Mouse (Mus musculus) MEL (cell line): ENCODE measurements around the gene Acox3. TPM values are rescaled to one million over a fixed set of nuclear protein-coding genes. Genes with fewer than 3 reads are reported as not detected.

ENCODE experiments used
- DNase-seq: peaks from one replicate; pipeline ENCODE4 v3.0.0; 2011; ENCODE audit warnings: low read depth, low spot score
- H3K27ac ChIP-seq: 2 replicates; pipeline ENCODE4 v1.5.1; 2012; ENCODE audit warnings: low read depth, mild to moderate bottlenecking, control low read depth, low read length, moderate library complexity; ENCODE audit not compliant: control insufficient read depth
- H3K27me3 ChIP-seq, 2 experiments: fragments of 150-350 bp in 1 of 2; sonication (generic) in 1 of 2; 2 replicates each; pipeline ENCODE4 v1.6.1; 2012; ENCODE audit warnings: low read length in 2 of 2, mild to moderate bottlenecking in 2 of 2, improper control_type of control experiment in 1 of 2, moderate library complexity in 1 of 2; ENCODE audit not compliant: insufficient read depth in 2 of 2, control insufficient read depth in 1 of 2
- H3K36me3 ChIP-seq, 2 experiments: 2 replicates each; pipeline ENCODE4 v1.6.1; 2012 to 2014; ENCODE audit warnings: low read length in 2 of 2, improper control_type of control experiment in 1 of 2, inconsistent platforms in 1 of 2, mild to moderate bottlenecking in 1 of 2; ENCODE audit not compliant: insufficient read depth in 2 of 2, control insufficient read depth in 1 of 2
- H3K4me1 ChIP-seq, 2 experiments: fragments of 150-350 bp in 1 of 2; sonication (generic) in 1 of 2; 2 replicates each; pipeline ENCODE4 v1.6.1; 2012; ENCODE audit warnings: low read length in 2 of 2, improper control_type of control experiment in 1 of 2, mild to moderate bottlenecking in 1 of 2; ENCODE audit not compliant: insufficient read depth in 2 of 2, control insufficient read depth in 1 of 2
- H3K4me3 ChIP-seq, 2 experiments: fragments of 150-350 bp in 1 of 2; sonication (generic) in 1 of 2; 2 replicates each; pipeline ENCODE4 v1.5.1; 2012; ENCODE audit warnings: low read depth in 2 of 2, low read length in 2 of 2, mild to moderate bottlenecking in 2 of 2, moderate library complexity in 2 of 2, control low read depth in 1 of 2, improper control_type of control experiment in 1 of 2; ENCODE audit not compliant: control insufficient read depth in 1 of 2, insufficient read depth in 1 of 2
- H3K79me2 ChIP-seq: 2 replicates; pipeline ENCODE4 v1.6.1; 2012; ENCODE audit warnings: mild to moderate bottlenecking, low read length, moderate library complexity; ENCODE audit not compliant: control insufficient read depth, poor library complexity, insufficient read depth
- H3K9ac ChIP-seq: 2 replicates; pipeline ENCODE4 v1.6.1; 2012; ENCODE audit warnings: low read depth, mild to moderate bottlenecking, control low read depth, low read length, moderate library complexity; ENCODE audit not compliant: control insufficient read depth, poor library complexity, severe bottlenecking
- H3K9me3 ChIP-seq: fragments of 150-350 bp; sonication (generic); replicated peaks from 2 replicates; pipeline ENCODE4 v1.6.1; 2012; ENCODE audit warnings: mild to moderate bottlenecking, low read length, improper control_type of control experiment, moderate library complexity; ENCODE audit not compliant: insufficient read depth
- BHLHE40 ChIP-seq: IDR thresholded peaks from 2 replicates; pipeline ENCODE4 v1.6.1; 2012; ENCODE audit warnings: low read depth, mild to moderate bottlenecking, inconsistent platforms, low read length, improper control_type of control experiment, borderline replicate concordance
- CHD1 ChIP-seq: IDR thresholded peaks from 2 replicates; pipeline ENCODE4 v1.6.1; 2012; ENCODE audit warnings: low read depth, mild to moderate bottlenecking, inconsistent platforms, low read length, improper control_type of control experiment
- CTCF ChIP-seq, 3 experiments: IDR thresholded peaks in 2 of 3; conservative IDR thresholded peaks in 1 of 3; 2 replicates each; pipeline ENCODE4 v1.5.1; 2011 to 2012; ENCODE audit warnings: low read length in 3 of 3, low read depth in 2 of 3, mild to moderate bottlenecking in 2 of 3, improper control_type of control experiment in 1 of 3, inconsistent platforms in 1 of 3, mixed read lengths in 1 of 3, moderate library complexity in 1 of 3; ENCODE audit not compliant: control insufficient read depth in 1 of 3, insufficient read depth in 1 of 3, poor library complexity in 1 of 3, severe bottlenecking in 1 of 3
- E2F4 ChIP-seq: IDR thresholded peaks from 2 replicates; pipeline ENCODE4 v1.6.1; 2011; ENCODE audit warnings: low read depth, low read length, improper control_type of control experiment, borderline replicate concordance
- EP300 ChIP-seq, 2 experiments: IDR thresholded peaks; 2 replicates each; pipeline ENCODE4 v1.6.1; 2011; ENCODE audit warnings: improper control_type of control experiment in 2 of 2, low read length in 2 of 2, low read depth in 1 of 2, mild to moderate bottlenecking in 1 of 2
- ETS1 ChIP-seq: IDR thresholded peaks from 2 replicates; pipeline ENCODE4 v1.6.1; 2012; ENCODE audit warnings: low read depth, mild to moderate bottlenecking, inconsistent platforms, low read length, improper control_type of control experiment, moderate library complexity
- GABPA ChIP-seq: IDR thresholded peaks from 2 replicates; pipeline ENCODE4 v1.6.1; 2012; ENCODE audit warnings: low read depth, mild to moderate bottlenecking, inconsistent platforms, low read length, improper control_type of control experiment, moderate library complexity
- GATA1 ChIP-seq: IDR thresholded peaks from 2 replicates; pipeline ENCODE4 v1.6.1; 2011; ENCODE audit warnings: low read depth, low read length, improper control_type of control experiment
- HCFC1 ChIP-seq: IDR thresholded peaks from 2 replicates; pipeline ENCODE4 v1.6.1; 2012; ENCODE audit warnings: low read depth, mild to moderate bottlenecking, inconsistent platforms, low read length, improper control_type of control experiment, moderate library complexity
- JUND ChIP-seq: IDR thresholded peaks from 2 replicates; pipeline ENCODE4 v1.6.1; 2011; ENCODE audit warnings: low read depth, mild to moderate bottlenecking, improper control_type of control experiment, low read length
- KAT2A ChIP-seq: conservative IDR thresholded peaks from 2 replicates; pipeline ENCODE4 v1.6.1; 2012; ENCODE audit warnings: low read depth, low read length, improper control_type of control experiment, inconsistent platforms
- MAFK ChIP-seq: IDR thresholded peaks from 2 replicates; pipeline ENCODE4 v1.6.1; 2011; ENCODE audit warnings: low read depth, mild to moderate bottlenecking, low read length, improper control_type of control experiment, borderline replicate concordance
- MAX ChIP-seq: IDR thresholded peaks from 2 replicates; pipeline ENCODE4 v1.6.1; 2011; ENCODE audit warnings: low read length, improper control_type of control experiment
- MEF2A ChIP-seq: IDR thresholded peaks from 2 replicates; pipeline ENCODE4 v1.6.1; 2014; ENCODE audit warnings: low read depth, mild to moderate bottlenecking, inconsistent platforms, low read length, improper control_type of control experiment; ENCODE audit not compliant: poor library complexity, insufficient replicate concordance, severe bottlenecking; ENCODE audit errors: extremely low read depth
- MXI1 ChIP-seq: IDR thresholded peaks from 2 replicates; pipeline ENCODE4 v1.6.1; 2011; ENCODE audit warnings: mild to moderate bottlenecking, low read depth, low read length, improper control_type of control experiment
- MYB ChIP-seq: IDR thresholded peaks from 2 replicates; pipeline ENCODE4 v1.6.1; 2011; ENCODE audit warnings: mild to moderate bottlenecking, low read depth, low read length, improper control_type of control experiment
- MYC ChIP-seq: IDR thresholded peaks from 2 replicates; pipeline ENCODE4 v1.6.1; 2011; ENCODE audit warnings: low read depth, mild to moderate bottlenecking, low read length, improper control_type of control experiment, moderate library complexity
- NELFE ChIP-seq: IDR thresholded peaks from 2 replicates; pipeline ENCODE4 v1.6.1; 2011; ENCODE audit warnings: low read depth, low read length, improper control_type of control experiment
- NRF1 ChIP-seq: IDR thresholded peaks from 2 replicates; pipeline ENCODE4 v1.6.1; 2014; ENCODE audit warnings: low read depth, mild to moderate bottlenecking, inconsistent platforms, low read length, improper control_type of control experiment, moderate library complexity; ENCODE audit not compliant: poor library complexity, insufficient read depth, severe bottlenecking
- POLR2A ChIP-seq, 2 experiments: IDR thresholded peaks; 2 replicates each; pipeline ENCODE4 v1.6.1; 2011 to 2012; ENCODE audit warnings: low read length in 2 of 2, mild to moderate bottlenecking in 2 of 2, control low read depth in 1 of 2, improper control_type of control experiment in 1 of 2, low read depth in 1 of 2, moderate library complexity in 1 of 2; ENCODE audit not compliant: control insufficient read depth in 1 of 2, insufficient read depth in 1 of 2, poor library complexity in 1 of 2
- POLR2AphosphoS2 ChIP-seq: IDR thresholded peaks from 2 replicates; pipeline ENCODE4 v1.6.1; 2011; ENCODE audit warnings: low read length, improper control_type of control experiment
- POLR2AphosphoS5 ChIP-seq: IDR thresholded peaks from 2 replicates; pipeline ENCODE4 v1.6.1; 2012; ENCODE audit warnings: low read depth, borderline replicate concordance, mild to moderate bottlenecking, inconsistent platforms, low read length, moderate library complexity, mixed read lengths
- RAD21 ChIP-seq: IDR thresholded peaks from 2 replicates; pipeline ENCODE4 v1.6.1; 2011; ENCODE audit warnings: mild to moderate bottlenecking, low read depth, low read length, improper control_type of control experiment
- RCOR1 ChIP-seq: IDR thresholded peaks from 2 replicates; pipeline ENCODE4 v1.6.1; 2012; ENCODE audit warnings: low read depth, mild to moderate bottlenecking, inconsistent platforms, low read length, improper control_type of control experiment
- SIN3A ChIP-seq: IDR thresholded peaks from 2 replicates; pipeline ENCODE4 v1.6.1; 2012; ENCODE audit warnings: low read length, improper control_type of control experiment, inconsistent platforms
- TAL1 ChIP-seq: IDR thresholded peaks from 2 replicates; pipeline ENCODE4 v1.6.1; 2012; ENCODE audit warnings: mild to moderate bottlenecking, inconsistent platforms, low read length, moderate library complexity, mixed read lengths
- TCF12 ChIP-seq: IDR thresholded peaks from 2 replicates; pipeline ENCODE4 v1.6.1; 2014; ENCODE audit warnings: low read depth, mild to moderate bottlenecking, inconsistent platforms, low read length, improper control_type of control experiment, moderate library complexity
- UBTF ChIP-seq: IDR thresholded peaks from 2 replicates; pipeline ENCODE4 v1.6.1; 2012; ENCODE audit warnings: low read depth, mild to moderate bottlenecking, inconsistent platforms, low read length, improper control_type of control experiment, moderate library complexity, borderline replicate concordance; ENCODE audit not compliant: insufficient read depth
- USF1 ChIP-seq: IDR thresholded peaks from 2 replicates; pipeline ENCODE4 v1.6.1; 2014; ENCODE audit warnings: low read depth, mild to moderate bottlenecking, inconsistent platforms, low read length, improper control_type of control experiment, moderate library complexity
- USF2 ChIP-seq, 2 experiments: IDR thresholded peaks; 2 replicates each; pipeline ENCODE4 v1.6.1; 2011 to 2012; ENCODE audit warnings: improper control_type of control experiment in 2 of 2, low read length in 2 of 2, borderline replicate concordance in 1 of 2, inconsistent platforms in 1 of 2, low read depth in 1 of 2, mild to moderate bottlenecking in 1 of 2; ENCODE audit not compliant: insufficient read depth in 1 of 2
- ZC3H11A ChIP-seq: IDR thresholded peaks from 2 replicates; pipeline ENCODE4 v1.6.1; 2012; ENCODE audit warnings: low read depth, mild to moderate bottlenecking, inconsistent platforms, low read length, improper control_type of control experiment
- ZKSCAN1 ChIP-seq: IDR thresholded peaks from 2 replicates; pipeline ENCODE4 v1.6.1; 2012; ENCODE audit warnings: low read depth, mild to moderate bottlenecking, inconsistent platforms, low read length, improper control_type of control experiment, moderate library complexity
- ZMIZ1 ChIP-seq: IDR thresholded peaks from 2 replicates; pipeline ENCODE4 v1.6.1; 2012; ENCODE audit warnings: low read depth, mild to moderate bottlenecking, inconsistent platforms, low read length, improper control_type of control experiment, moderate library complexity
- ZNF384 ChIP-seq: IDR thresholded peaks from 2 replicates; pipeline ENCODE4 v1.6.1; 2012; ENCODE audit warnings: low read depth, mild to moderate bottlenecking, inconsistent platforms, low read length, improper control_type of control experiment
- polyA plus RNA-seq, 2 experiments: library from polyadenylated mRNA; stranded (reverse) in 1 of 2; unstranded in 1 of 2; fragments of >175 nt in 1 of 2; fragments of >200 nt in 1 of 2; gene quantifications; 2 replicates each; pipeline versions ENCODE4 v1.2.1 to v1.2.4; 2012; ENCODE audit warnings: low replicate concordance in 2 of 2, low read depth in 1 of 2; ENCODE audit not compliant: insufficient read length in 2 of 2, insufficient read depth in 1 of 2, missing spikeins in 1 of 2
- total RNA-seq: library from RNA; depleted of rRNA; stranded (reverse); fragments of 300-350 nt; gene quantifications from 2 replicates; pipeline ENCODE4 v1.2.3, GENCODE M21; 2012; rRNA removed

Acox3 gene
- total RNA-seq: 3.9 and 6.5 TPM in 2 replicates
- polyA plus RNA-seq: 10 to 100 TPM in 1 of 2 experiments, not detected in 1; 11.4 TPM

DNA sequence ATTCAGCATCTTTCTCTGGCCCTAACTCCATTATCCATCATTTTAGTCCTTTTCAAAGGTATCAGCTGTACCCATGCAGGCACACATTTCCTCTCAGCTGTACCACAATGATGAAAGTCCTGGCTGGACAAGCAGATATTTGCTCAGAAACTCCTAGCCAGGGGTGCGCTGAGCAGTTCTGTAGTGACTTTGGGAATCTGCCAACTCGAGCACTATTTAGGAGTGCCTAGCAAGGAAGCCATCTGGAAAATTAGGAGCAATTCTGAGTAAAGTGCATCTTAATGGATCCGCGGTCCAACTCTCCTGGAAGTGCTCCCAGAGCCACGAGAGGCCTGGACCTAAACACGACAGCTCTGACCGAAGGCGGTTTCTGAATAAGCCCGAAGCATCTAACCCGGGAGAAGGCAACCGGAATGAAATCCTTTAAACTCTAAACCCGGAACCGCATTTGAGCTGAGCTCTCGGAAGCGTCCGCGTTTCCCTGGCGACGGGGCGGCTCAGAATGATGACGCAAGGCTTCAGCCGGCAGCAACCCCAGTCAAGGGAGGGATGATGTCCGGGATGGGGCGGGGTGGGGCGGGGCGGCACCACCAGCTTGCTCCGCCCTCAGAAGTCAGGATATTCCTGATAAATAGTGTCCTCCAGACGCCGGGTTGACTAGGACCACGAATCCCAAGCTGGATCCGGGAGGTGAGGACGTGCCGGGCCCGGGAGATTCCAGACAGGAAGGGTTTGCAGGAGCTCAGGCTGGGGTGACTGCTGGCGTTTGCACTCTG lies at the start of gene Acox3:
Gene Acox3, plus strand, starts transcription at position 596 of the 776 bp plus-strand sequence.
- Histone ChIP-seq H3K27ac (peak within 1 kb of the TSS; percentile 51), H3K4me3 (peak within 1 kb of the TSS; percentile 82 to 87), H3K27me3 (no peaks in the 10 kb centered on the region), H3K9ac (peak within 1 kb of the TSS; percentile 77), H3K4me1 (peaks cover 6 to 37% of the 10 kb centered on the region in 2 experiments; a peak in 3 of 4 replicates), H3K36me3 (peaks cover 0 to 16% of the 10 kb centered on the region in 2 experiments; a peak in 2 of 4 replicates), H3K79me2 (no peaks in the 10 kb centered on the region; the same call in 1 of the 2 replicates), H3K9me3 (no peaks in the 10 kb centered on the region)
- peak; percentile 98 for DNase-seq
- TF ChIP-seq JUND (no peak), HCFC1 (peak; percentile 97), GATA1 (no peak), MYC (peak; percentile 52; the same call in 1 of the 2 replicates), SIN3A (peak; percentile 100), E2F4 (no peak), GABPA (no peak), MAFK (no peak), RAD21 (no peak), UBTF (no peak), ZC3H11A (no peak), NRF1 (0 out of 2 replicates have a peak, but pooled peaks have one; percentile 4), POLR2A (IDR thresholded peaks at IDR 0.05; ENCODE audit: control insufficient read depth in 1 of 2, insufficient read depth in 1 of 2, low read depth in 1 of 2, low read length in 2 of 2, poor library complexity in 1 of 2) (peak; percentile 43 to 85; a peak in 2 of 4 replicates), TCF12 (peak; percentile 29; the same call in 1 of the 2 replicates), KAT2A (peak; percentile 89), NELFE (peak; percentile 63), ZNF384 (no peak), EP300 (IDR thresholded peaks at IDR 0.05; ENCODE audit: low read depth in 1 of 2, low read length in 2 of 2) (no peak), CTCF (IDR thresholded peaks at IDR 0.05 in 2 of 3, conservative IDR thresholded peaks at IDR 0.05 in 1 of 3; ENCODE audit: control insufficient read depth in 1 of 3, insufficient read depth in 1 of 3, low read depth in 2 of 3, low read length in 3 of 3, poor library complexity in 1 of 3, severe bottlenecking in 1 of 3) (0 out of 6 replicates have a peak, but pooled peaks of 1 of the 3 experiments have one; percentile 0), ZMIZ1 (peak; percentile 51), ZKSCAN1 (no peak), POLR2AphosphoS5 (no peak), ETS1 (peak; percentile 60; the same call in 1 of the 2 replicates), MYB (no peak), CHD1 (no peak), MXI1 (peak; percentile 96), MAX (no peak), TAL1 (no peak), USF1 (no peak), RCOR1 (no peak), POLR2AphosphoS2 (peak; percentile 43; the same call in 1 of the 2 replicates), BHLHE40 (no peak), USF2 (IDR thresholded peaks at IDR 0.05; ENCODE audit: borderline replicate concordance in 1 of 2, insufficient read depth in 1 of 2, low read depth in 1 of 2, low read length in 2 of 2) (no peak), MEF2A (no peak)
